Mouse (Mus musculus) gastrocnemius, postnatal 36 days (tissue): Measurements from ENCODE around the gene Orc3. TPM values are rescaled to one million over a fixed set of nuclear protein-coding genes. Genes with fewer than 3 reads are reported as not detected.
"Not testable (repeated sequence)": the region's sequence is repeated elsewhere in the genome, so short reads cannot be mapped to it uniquely, and the experiment has no call there.

Experiments used
- DNase-seq, 2 experiments: peaks; one replicate each; pipeline ENCODE4 v3.0.0; 2022
- intact Hi-C: fragments of 180-260 bp; cut with DNase I; formaldehyde crosslinking; loops from one replicate; pipeline ENCODE4 v1.15.1; 2025
- total RNA-seq, 2 experiments: library from RNA; stranded (reverse); gene quantifications; 2 replicates each; pipeline ENCODE4 v1.2.3; 2021

Orc3 gene
- total RNA-seq, 2 experiments from 2014 or later, result 32.7 to 36.2 TPM

GRCm38 (mm10) chr4:34584871-34585607, 29.7 kb downstream of the Orc3 start:
- intact Hi-C loops, result no loop called here

DNA sequence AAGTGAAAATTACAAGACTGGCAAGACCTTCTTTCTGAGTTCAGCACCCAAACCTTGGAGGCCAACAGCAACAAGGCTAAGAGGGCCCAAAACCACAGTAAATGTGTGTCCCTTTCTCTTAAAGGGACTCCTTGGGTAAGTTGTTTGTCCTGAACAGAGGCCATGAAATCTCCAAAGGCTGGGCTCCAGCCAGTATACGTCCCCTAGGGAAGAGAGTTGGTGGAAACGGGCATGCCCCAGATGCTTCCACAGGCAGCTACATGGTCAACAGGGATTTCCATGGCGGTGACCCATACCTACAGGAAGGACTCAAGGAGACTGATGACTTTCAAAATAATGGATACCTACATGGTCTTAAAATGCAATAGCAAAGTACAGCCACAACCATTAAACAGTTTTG, 31.3 kb downstream of the Orc3 start:
- intact Hi-C loops, result no loop called here
- no peak for DNase-seq

More at GRCm38 (mm10) chr4:34584871-34585607, 29.7 kb downstream of the Orc3 start:
- DNase-seq, result no peak

GRCm38 (mm10) chr4:34582476-34582875, 32.3 kb downstream of the Orc3 start:
- intact Hi-C loops, result no loop called here
- DNase-seq, result no peak

GRCm38 (mm10) chr4:34581990-34582389, 32.8 kb downstream of the Orc3 start:
- no peak for DNase-seq
- intact Hi-C loops, result no loop called here

DNA sequence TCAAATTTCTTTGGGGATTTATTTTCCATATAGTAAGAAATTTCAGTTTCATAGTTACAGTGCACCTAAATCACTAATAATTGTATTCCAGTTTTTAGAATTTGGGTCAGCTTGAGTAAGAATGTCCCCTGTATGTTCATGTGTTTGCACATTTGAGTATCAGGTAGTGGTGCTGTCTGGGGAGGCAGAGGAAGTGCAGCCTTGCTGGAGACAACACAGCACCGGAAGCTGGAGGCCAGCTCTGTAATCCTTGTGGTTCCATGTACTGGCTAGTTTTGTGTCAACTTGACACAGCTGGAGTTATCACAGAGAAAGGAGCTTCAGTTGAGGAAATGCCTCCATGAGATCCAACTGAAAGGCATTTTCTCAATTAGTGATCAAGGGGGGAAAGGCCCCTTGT, 33.3 kb downstream of the Orc3 start:
- intact Hi-C loops, result not testable (repeated sequence)

DNA sequence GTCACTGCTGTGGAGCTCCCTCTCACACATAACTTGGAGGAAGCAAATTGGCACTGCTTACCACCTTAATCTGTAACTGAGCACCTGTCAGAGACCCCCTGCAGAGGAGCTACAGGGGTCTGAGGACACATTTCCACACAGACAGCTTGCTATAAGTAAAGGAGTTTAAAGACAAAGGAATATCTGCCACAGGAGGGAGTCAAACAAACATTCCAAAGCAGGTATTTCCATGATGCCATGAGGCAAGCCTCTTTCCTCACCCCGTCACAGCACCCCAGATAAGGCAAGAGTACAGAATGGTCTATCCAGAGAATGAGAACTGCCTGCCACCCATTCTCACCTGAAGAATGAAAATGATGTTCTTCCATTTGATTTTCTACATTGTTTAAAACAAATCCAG, 35.5 kb downstream of the Orc3 start:
- DNase-seq, result no peak
- intact Hi-C loops, result no loop called here

More for the DNA sequence above, 33.3 kb downstream of the Orc3 start:
- DNase-seq, result not testable (repeated sequence)

GRCm38 (mm10) chr4:34577028-34577427, 37.7 kb downstream of the Orc3 start:
- DNase-seq, result no peak
- intact Hi-C loops, result no loop called here

GRCm38 (mm10) chr4:34572876-34573275, 41.9 kb downstream of the Orc3 start:
- intact Hi-C loops, result no loop called here
- DNase-seq, result no peak

DNA sequence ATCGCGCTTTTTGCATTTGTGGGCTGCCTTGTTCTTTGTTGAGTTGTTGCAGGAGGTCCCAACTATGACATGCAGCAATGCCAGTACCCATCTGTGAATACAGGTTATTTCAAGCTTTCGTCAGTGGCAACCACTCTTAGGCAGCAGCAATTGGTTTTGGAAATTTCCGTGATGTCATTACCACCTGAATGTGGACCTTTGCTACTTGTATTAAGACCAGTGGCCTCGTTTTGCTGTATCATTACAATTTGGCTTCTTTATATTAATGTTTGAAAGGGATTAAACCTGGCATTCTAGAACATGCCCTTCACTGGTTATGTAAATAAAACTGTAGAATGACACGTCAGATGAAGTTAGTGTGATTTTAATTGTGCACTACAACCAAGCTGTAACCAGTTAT, 48.5 kb downstream of the Orc3 start:
- no peak for DNase-seq
- intact Hi-C loops, result no loop called here

- intact Hi-C loops, result no loop called here
- DNase-seq, result no peak
Measured at GRCm38 (mm10) chr4:34560971-34561370, 53.8 kb downstream of the Orc3 start.

GRCm38 (mm10) chr4:34556183-34556582, 58.6 kb downstream of the Orc3 start:
- intact Hi-C loops, result no loop called here
- no peak for DNase-seq

GRCm38 (mm10) chr4:34555604-34556003, 59.1 kb downstream of the Orc3 start:
- no peak for DNase-seq
- intact Hi-C loops, result no loop called here

DNA sequence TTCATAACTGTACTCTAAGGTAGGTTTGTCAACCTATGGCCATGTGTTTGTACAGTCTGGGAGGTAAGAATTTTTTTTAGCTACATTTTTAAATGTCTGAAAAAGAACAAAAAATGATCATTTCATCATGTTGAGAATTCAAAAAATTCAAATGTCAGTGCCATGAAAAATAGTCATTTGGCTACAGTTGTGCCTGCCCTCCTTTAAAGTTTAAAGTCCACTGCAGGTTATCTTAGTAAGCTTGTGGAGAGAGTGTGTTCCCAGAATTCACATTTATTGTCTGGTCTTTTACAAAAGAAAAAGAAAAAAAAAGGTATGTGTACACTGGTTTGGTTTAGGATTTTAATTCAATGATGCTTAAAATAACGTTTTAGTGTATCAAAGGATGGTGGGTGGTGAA, 60.1 kb downstream of the Orc3 start:
- intact Hi-C loops, result no loop called here
- DNase-seq, result no peak

- DNase-seq, result no peak
- intact Hi-C loops, result no loop called here
Measured at GRCm38 (mm10) chr4:34551966-34552365, 62.8 kb downstream of the Orc3 start.

DNA sequence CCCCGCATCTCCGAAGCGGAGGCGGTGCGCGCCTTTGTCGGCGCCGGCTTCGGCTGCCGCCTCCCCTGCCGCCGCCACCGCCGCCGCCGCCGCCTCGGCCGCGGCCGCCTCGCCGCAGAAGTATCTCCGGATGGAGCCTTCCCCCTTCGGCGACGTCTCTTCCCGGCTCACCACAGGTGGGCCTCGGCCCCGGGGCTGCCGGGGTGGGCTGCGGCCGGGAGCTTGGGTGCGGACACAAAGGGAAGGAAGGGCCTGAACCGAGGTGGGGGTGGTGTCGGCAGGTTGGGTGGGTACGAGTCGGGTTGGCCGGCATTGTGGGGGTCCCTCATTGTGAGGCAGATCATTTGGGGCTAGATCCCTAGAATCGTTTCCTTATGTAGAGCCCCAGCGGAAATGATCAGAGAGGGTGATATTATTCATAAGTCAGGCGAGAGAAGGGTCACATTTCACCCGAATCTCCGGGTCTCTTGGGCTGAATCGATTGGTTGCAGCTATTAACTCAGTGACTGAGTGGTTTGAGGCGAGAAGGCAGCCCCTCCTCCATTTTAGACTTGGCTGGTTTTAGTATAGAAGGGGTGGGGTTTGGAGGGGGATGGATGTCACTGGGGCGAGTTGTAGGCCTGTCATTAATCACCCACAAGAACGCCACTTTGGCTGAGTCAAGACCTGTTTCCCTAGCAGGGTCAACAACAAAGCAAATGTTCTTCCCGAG, 63.5 kb downstream of the Orc3 start:
- peak; percentile 15 to 32 for DNase-seq
- intact Hi-C loops, result no loop called here

DNA sequence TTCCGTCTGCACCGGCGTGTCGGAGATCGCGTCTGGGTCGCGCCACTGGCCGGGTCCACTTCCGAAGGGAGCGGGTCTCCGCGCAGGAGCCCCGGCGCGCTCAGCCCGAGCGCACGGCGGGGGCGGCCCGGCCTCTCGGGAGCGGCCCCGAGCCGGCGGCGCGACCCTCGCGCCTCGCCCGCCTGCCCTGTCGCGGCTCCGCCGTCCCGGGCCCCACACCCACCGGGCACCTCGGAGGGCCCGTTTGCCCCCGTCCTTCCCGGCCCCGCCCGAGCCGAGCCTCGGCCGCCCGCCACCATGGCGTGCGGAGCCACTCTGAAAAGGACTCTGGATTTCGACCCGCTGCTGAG, 64.0 kb downstream of the Orc3 start, which contains the start of gene Akirin2:
Gene Akirin2, plus strand, starts transcription at position 190 of the 350 bp plus-strand sequence.
- intact Hi-C loops, result no loop called here
- no peak for DNase-seq

GRCm38 (mm10) chr4:34549981-34550747, 64.6 kb downstream of the Orc3 start:
- intact Hi-C loops, result no loop called here

GRCm38 (mm10) chr4:34529941-34530340, 84.8 kb downstream of the Orc3 start:
- DNase-seq, result no peak
- intact Hi-C loops, result no loop called here

More at GRCm38 (mm10) chr4:34549981-34550747, 64.6 kb downstream of the Orc3 start:
- peak; percentile 94 to 95 for DNase-seq

GRCm38 (mm10) chr4:34529379-34529778, 85.4 kb downstream of the Orc3 start:
- intact Hi-C loops, result no loop called here

GRCm38 (mm10) chr4:34528430-34529100, 86.2 kb downstream of the Orc3 start:
- no peak for DNase-seq
- intact Hi-C loops, result no loop called here

More at GRCm38 (mm10) chr4:34529379-34529778, 85.4 kb downstream of the Orc3 start:
- DNase-seq, result no peak

DNA sequence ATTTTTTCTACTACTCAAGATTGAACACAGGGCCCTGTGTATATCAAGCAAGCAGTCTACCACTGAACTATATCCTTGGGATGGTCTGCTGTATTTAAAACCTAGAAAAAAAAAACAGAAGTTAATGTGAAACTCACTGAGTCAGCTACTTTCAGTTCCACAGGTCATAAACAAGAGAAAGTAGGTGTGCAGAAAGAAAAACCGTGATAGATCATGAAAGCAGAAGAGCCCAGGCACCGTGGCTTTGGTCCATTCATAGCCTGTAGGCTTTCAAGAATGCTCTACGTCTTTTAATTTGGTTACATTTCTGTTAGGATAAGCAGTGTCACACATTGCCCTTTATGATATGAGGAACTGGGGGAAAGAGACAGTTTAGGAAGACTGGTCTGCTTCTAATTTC, 88.0 kb downstream of the Orc3 start:
- intact Hi-C loops, result no loop called here
- no peak for DNase-seq
